Mouse (Mus musculus): ENCODE data around the gene Ssrp1. TPM values are rescaled to one million over a fixed set of nuclear protein-coding genes. Genes with fewer than 3 reads are reported as not detected.

Ssrp1 gene
- polyA plus RNA-seq, 2 experiments from 2014 or later: 147 to 202 TPM

DNA sequence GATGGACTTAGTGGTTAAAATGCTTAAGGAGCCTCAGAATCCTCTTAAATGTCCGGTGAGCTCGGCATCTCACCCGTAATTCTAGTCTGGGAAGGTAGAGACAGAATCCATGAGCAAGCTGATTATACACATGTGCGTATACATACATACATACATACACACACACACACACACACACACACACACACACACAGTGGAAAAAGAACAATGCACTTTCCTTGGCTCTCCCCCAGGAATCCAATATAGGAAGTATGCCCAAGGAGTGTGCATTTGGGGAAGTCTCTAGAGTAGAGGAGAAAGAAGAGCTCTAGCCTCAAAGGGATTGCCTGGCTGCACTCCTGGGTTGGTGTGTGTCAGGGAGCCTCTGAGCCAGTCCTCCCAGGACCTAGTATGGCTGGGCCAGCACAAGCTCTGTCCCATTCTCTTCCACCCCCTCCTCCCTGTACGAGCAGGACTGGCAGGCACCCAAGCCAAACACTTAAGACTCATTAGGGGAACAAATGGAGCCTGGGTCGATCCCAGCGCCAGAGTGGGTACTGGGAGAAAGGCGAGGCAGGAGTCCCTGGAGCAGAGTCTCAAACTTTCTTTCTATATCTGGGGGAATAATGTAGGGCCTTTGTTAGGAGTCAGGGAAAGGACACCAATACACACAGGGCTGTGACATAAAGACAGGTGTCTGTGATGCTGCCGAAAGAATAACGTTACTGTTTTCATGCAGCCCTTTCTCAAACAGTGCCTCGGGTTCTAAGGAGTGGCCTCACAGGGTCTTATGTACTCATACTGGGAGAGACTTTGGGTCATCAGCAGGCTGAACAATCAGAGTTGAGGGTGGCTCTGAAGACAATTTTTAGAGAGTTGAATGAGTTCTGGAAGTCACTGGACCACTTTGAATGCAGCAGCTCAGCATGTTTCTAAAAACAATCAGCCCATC, 51.9 kb downstream of the Ssrp1 start:
- ATAC-seq: no peak

DNA sequence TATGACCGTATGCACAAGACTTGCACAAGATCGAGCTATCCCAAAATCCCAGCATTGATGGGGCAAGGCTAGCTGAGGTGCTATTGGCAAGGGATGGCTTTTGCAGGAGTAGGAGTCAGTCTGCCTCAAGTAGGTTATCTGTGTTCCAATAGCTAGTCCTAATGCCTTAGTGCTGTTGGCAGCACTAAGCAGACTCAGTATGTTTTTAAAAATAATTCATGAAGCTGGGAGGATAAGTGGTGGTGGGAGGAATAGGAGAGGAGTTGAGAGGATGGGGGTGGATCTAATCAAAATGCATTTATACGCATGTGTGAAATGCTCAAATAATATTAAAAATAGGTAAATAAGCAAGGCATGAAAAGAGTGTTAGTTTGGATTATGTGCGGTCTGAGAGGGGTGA, 54.3 kb downstream of the Ssrp1 start:
- ATAC-seq: no peak

DNA sequence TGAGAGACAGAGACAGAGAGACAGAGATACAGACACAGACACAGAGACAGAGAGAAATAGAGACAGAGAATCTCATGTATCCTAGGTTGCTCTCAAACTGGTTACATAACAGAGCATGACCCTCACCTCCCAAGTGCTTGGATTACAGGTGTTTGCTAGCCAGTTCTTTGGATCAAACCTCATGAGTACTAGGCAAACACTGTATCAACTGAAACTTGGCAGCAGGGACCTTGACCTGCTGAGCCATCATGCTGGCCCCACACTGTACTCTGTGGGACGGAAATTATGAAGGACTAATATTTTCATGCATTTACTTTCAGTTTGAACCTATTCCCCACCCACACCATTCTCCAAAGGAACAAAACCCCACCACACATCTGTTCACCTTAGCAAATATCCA, 56.3 kb downstream of the Ssrp1 start:
- ATAC-seq: no peak

DNA sequence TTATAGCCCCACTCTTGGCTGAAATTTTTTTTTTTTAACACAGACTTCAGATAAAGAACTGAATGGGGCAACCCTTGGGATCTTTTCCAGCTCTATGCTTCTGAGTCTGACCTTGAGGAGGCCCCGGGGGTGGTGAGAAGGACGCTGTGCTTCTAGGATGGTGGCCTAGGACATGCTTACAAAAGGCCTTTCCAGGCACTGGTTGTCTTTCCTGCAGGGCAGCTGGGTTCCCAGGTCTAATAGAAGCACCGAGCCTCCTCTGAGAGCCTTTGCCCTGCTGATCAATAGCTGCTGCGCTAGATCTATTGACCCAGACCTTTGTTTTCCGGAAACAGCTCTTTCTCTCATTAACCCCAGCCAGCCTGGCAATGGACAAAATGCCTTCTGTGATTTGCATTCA, 58.9 kb downstream of the Ssrp1 start:
- ATAC-seq: no peak

Other genes starting within 250 kb of the Ssrp1 start
- gene Ube2l6, start 238.4 kb upstream of the Ssrp1 start, polyA plus RNA-seq (2017; shearing (Covaris generic)): 100 to 1,000 TPM in 1 of 2 experiments, 10 to 100 TPM in 1; 89.3 to 121 TPM
- not detected for gene Smtnl1, start 214.6 kb upstream of the Ssrp1 start, polyA plus RNA-seq (2017; shearing (Covaris generic))
- 10 to 100 TPM; 34.7 to 40.8 TPM for gene Timm10, start 210.2 kb upstream of the Ssrp1 start, polyA plus RNA-seq (2017; shearing (Covaris generic))
- gene Slc43a1, start 198.4 kb upstream of the Ssrp1 start, polyA plus RNA-seq (2017; shearing (Covaris generic)): 1 to 10 TPM; 3.8 to 4.7 TPM
- not detected for gene Rtn4rl2, start 150.5 kb upstream of the Ssrp1 start, polyA plus RNA-seq (2017; shearing (Covaris generic))
- gene Slc43a3, start 100.7 kb upstream of the Ssrp1 start, polyA plus RNA-seq (2017; shearing (Covaris generic)): 10 to 100 TPM in 1 of 2 experiments, 1 to 10 TPM in 1; 7.0 to 10.7 TPM
- gene Prg2, start 56.8 kb upstream of the Ssrp1 start, polyA plus RNA-seq (2017; shearing (Covaris generic)): not detected
- gene Prg3, start 49.0 kb upstream of the Ssrp1 start, polyA plus RNA-seq (2017; shearing (Covaris generic)): not detected
- under 1 TPM in 1 of 2 experiments, not detected in 1; 0.46 TPM for gene P2rx3, start 228 bp downstream of the Ssrp1 start, polyA plus RNA-seq (2017; shearing (Covaris generic))
- gene Tnks1bp1, start 10.8 kb downstream of the Ssrp1 start, polyA plus RNA-seq (2017; shearing (Covaris generic)): 1 to 10 TPM; 3.8 to 5.6 TPM
- not detected for gene Aplnr, start 99.0 kb downstream of the Ssrp1 start, polyA plus RNA-seq (2017; shearing (Covaris generic))
- not detected for gene Lrrc55, start 160.0 kb downstream of the Ssrp1 start, polyA plus RNA-seq (2017; shearing (Covaris generic))